Mouse (Mus musculus) limb, embryonic 10.5 days (tissue): Measurements from ENCODE around the gene Defb41. TPM values are rescaled to one million over a fixed set of nuclear protein-coding genes. Genes with fewer than 3 reads are reported as not detected.
"Not testable (repeated sequence)": the region's sequence is repeated elsewhere in the genome, so short reads cannot be mapped to it uniquely, and the experiment has no call there.

Source experiments
- DNase-seq: peaks from one replicate; pipeline ENCODE4 v3.0.0-alpha.2; 2017; ENCODE audit warnings: low spot score
- H3K27ac ChIP-seq: fragments of 300-500 bp; sonication (generic); 2 replicates; pipeline ENCODE4 v1.5.1; 2016; ENCODE audit warnings: mild to moderate bottlenecking
- H3K27me3 ChIP-seq: fragments of 300-500 bp; sonication (generic); 2 replicates; pipeline ENCODE4 v1.6.1; 2016; ENCODE audit warnings: low read depth, mild to moderate bottlenecking; ENCODE audit not compliant: poor library complexity, severe bottlenecking
- H3K36me3 ChIP-seq: fragments of 300-500 bp; sonication (generic); 2 replicates; pipeline ENCODE4 v1.6.1; 2016; ENCODE audit warnings: mild to moderate bottlenecking, moderate library complexity
- H3K4me1 ChIP-seq: fragments of 300-500 bp; sonication (generic); 2 replicates; pipeline ENCODE4 v1.6.1; 2016
- H3K4me3 ChIP-seq: fragments of 300-500 bp; sonication (generic); 2 replicates; pipeline ENCODE4 v1.5.1; 2016; ENCODE audit warnings: mild to moderate bottlenecking, moderate library complexity
- H3K9me3 ChIP-seq: fragments of 300-500 bp; sonication (generic); replicated peaks from 2 replicates; pipeline ENCODE4 v1.6.1; 2016; ENCODE audit warnings: mild to moderate bottlenecking
- WGBS: fragments of 180-500 bp; shearing (Covaris S2); methylation state at CpG from one replicate; pipeline ENCODE4 v1.1.7; 2016; 5-methylcytosine and 5-hydroxymethylcytosine counted together
- polyA plus RNA-seq: library from polyadenylated mRNA; unstranded; fragments of >200 nt; fragmentation: Nextera tagmentation; extraction: Ambion mirVana; gene quantifications from 2 replicates; pipeline ENCODE4 v1.2.1, GENCODE M21; 2016

The Defb41 gene
- not detected in 2 replicates for polyA plus RNA-seq

DNA sequence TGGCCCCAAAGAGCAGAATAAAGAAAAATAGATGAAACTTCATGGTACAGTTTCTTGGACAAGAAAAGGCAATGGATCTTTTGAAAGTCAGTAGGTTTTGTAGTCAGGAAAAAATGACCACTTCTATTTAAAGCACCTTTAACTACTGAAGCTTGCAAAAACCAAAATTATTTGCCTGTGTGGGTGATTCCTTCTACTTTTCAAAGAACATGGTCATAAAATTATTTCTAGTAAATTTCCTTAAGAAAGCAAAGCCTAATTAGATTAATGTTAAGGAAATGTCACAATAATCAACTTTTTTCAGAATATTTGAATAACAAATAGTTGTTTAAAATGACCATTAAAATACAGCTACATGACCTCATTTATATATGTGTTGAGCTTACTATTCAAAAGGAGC is at the start of gene Defb41:
Gene Defb41, minus strand, starts transcription at position 101 of the 400 bp plus-strand sequence.
- Histone ChIP-seq H3K27me3 (no peaks in the 10 kb centered on the region), H3K9me3 (no peaks in the 10 kb centered on the region), H3K36me3 (no peaks in the 10 kb centered on the region), H3K4me3 (no peak within 1 kb of the TSS), H3K27ac (no peak within 1 kb of the TSS), H3K4me1 (no peaks in the 10 kb centered on the region)
- no peak for DNase-seq

DNA sequence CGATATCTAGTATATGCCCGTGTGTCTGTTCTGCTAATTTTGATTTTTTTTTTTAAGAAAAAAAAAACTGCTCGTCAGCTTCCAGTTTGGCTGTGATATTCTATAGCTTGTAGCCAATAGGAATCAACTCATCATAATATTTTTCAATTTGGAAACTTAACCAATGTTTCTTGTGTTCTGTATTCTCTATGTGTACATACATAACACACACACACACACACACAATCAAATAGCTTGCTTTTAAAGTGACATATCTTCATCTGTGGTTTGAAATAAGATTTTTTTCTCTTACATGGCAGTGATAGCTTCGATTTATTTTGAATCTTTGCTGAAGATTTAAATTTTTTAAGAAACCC is 43.5 kb upstream of the Defb41 start:
- no peaks in the 10 kb centered on the region for H3K36me3 ChIP-seq
- no peak for DNase-seq
- no peak overlapping the region for H3K27ac ChIP-seq
- H3K4me3 ChIP-seq: no peak overlapping the region
- H3K4me1 ChIP-seq: no peaks in the 10 kb centered on the region
- H3K27me3 ChIP-seq: no peaks in the 10 kb centered on the region
- WGBS: 90% methylated on average over 4 of the region's 4 CpGs
- no peaks in the 10 kb centered on the region for H3K9me3 ChIP-seq

DNA sequence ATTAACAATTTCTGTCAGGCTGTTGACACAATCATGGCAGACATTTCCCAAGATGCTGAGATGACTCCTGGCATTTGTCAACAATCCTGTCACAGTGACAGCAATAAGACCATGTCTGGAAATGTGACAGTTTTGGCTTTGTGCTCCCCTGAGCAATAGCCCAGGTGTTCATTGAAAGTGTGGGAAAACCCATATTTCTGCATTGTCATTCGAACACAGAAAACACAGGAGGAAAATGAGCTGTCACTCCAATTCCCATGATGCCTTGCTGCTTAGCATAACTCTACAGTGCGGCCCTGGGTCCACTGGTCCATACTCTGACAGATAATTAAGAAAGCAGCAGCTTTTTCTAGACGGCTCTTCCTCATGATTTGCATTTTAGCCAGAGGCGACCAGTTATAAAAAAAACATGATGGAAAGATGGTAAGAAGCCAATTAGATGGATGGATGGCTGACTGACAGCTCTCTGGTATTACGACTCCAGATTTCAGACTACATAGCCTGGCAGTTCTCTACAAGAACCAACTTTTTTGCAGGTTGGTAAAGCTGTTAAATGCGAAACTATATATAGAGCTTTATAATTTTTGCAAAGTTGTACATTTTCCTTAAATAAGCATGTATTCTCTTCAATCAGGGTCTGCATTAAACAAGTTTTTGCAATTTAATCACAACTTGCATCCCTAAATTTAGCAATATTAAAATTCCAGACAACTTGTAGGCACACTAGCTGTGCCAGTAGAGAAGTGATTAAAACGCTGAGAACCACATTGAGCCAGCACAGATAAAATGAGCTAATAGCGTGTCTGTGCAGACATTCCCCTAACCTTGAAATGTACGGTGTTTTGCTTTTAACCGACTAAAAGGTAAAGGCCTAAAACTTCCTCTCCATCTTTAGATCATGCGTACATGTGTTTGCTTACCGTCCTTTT is 42.9 kb upstream of the Defb41 start:
- H3K4me1 ChIP-seq: no peaks in the 10 kb centered on the region
- WGBS: 86% methylated on average over 12 of the region's 12 CpGs

DNA sequence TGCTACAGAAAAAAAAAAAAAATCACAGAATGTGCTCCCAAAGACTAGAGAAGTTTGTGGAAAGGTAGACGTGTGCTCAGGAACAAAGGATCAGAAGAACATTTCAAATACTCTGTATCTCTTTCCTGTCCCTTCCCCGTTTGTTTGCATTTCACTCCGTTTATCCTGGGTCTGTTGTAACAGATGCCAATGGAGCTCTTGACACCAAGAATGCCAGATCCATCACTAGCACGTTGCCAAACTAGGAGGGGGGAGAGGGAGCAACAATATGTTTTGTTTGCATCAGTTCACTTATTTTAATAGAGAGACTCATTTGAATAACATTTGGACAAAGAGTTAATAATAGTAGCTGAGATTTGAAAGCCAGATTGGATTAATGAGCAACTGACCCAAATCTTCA is 27.6 kb upstream of the Defb41 start:
- Histone ChIP-seq H3K27me3 (no peaks in the 10 kb centered on the region), H3K4me3 (no peak overlapping the region), H3K36me3 (no peaks in the 10 kb centered on the region), H3K9me3 (no peaks in the 10 kb centered on the region), H3K27ac (no peak overlapping the region), H3K4me1 (no peaks in the 10 kb centered on the region)
- 60% methylated on average over 4 of the region's 4 CpGs for WGBS
- DNase-seq: no peak

More for the DNA sequence above, 42.9 kb upstream of the Defb41 start:
- Histone ChIP-seq H3K27me3 (no peaks in the 10 kb centered on the region), H3K9me3 (no peaks in the 10 kb centered on the region), H3K36me3 (no peaks in the 10 kb centered on the region), H3K27ac (no peak overlapping the region), H3K4me3 (no peak overlapping the region)
- no peak for DNase-seq

DNA sequence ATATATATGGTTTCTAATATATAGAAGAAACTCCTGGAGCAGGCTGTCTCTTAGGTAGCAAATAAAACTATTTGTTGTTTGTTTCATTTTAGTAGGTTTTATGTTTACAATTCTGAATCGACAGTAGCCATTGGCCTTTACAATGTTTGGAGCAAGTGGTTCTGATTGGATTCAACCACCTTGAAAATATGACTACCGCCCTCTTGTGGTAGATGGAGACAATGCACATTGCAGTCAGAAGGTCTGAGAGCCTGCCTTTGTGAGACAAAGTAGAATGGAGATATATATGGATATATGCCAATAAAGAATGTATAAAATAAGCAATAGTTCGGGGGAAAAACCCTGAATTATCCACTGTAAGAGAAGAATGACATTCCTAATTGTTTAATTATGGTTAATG is 23.9 kb upstream of the Defb41 start:
- Histone ChIP-seq H3K4me3 (no peak overlapping the region), H3K4me1 (no peaks in the 10 kb centered on the region), H3K27ac (no peak overlapping the region), H3K27me3 (no peaks in the 10 kb centered on the region), H3K36me3 (no peaks in the 10 kb centered on the region), H3K9me3 (no peaks in the 10 kb centered on the region)
- DNase-seq: no peak
- WGBS: 46% methylated on average over 3 of the region's 3 CpGs

DNA sequence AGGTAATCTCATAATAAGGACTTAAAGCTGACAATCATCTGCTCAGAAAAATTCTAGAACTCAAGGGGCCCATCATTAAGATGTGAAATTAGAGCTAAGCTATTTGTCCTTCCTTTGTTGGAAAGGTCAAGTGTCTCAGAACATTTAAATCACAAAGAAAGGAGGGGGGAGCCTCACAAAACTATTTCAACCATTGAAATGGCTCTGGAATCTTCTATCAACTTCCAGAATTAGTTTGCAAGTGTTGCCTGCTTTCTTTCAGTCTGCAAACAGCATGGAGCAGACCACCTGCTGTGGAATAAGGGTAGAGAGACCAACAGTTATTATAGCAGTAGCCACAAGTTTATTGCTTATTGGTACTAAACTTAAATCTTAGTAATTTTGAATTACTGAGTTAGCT is 22.4 kb upstream of the Defb41 start:
- Histone ChIP-seq H3K36me3 (no peaks in the 10 kb centered on the region), H3K9me3 (no peaks in the 10 kb centered on the region), H3K4me1 (no peaks in the 10 kb centered on the region), H3K27ac (no peak overlapping the region), H3K27me3 (no peaks in the 10 kb centered on the region), H3K4me3 (no peak overlapping the region)
- no peak for DNase-seq

DNA sequence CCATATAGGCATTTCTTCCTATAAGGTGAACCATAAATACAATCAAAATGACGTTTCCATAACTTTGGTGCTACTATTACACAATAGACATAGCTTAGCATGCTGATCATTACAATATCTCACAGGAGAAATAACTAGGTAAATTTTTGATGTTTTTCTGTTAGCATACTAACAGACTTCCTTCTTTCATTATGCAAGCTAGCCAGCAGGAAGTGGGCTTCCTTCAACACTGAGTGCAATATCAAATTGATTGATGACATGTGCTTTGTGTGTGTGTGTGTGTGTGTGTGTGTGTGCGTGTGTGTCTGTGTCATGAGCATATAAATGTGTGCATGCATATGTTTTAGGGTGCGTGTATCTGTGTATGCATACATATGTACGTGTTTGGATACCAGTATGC is 6.2 kb upstream of the Defb41 start:
- Histone ChIP-seq H3K9me3 (no peaks in the 10 kb centered on the region), H3K27ac (no peak overlapping the region), H3K4me1 (no peaks in the 10 kb centered on the region), H3K36me3 (no peaks in the 10 kb centered on the region), H3K4me3 (no peak overlapping the region), H3K27me3 (no peaks in the 10 kb centered on the region)
- WGBS: 87% methylated on average over 4 of the region's 4 CpGs
- DNase-seq: no peak

DNA sequence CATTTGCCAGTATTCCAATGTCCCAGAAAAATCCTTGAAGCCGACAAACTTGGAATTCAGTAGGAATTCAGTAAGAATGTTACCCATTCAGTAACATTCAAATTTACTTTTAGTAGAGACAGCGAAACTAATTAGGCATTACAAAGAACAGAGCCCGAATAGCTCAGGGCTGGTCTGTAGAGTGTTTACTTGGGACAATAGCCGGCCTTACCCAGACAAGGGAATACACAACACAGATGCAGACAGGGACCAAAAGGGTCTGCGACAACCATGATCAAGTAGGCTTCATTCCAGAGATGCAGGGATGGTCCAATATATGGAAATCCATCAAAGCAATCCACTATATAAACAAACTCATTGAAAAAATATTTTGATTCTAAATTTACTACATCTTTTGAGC is 3.9 kb upstream of the Defb41 start:
- 91% methylated on average over 5 of the region's 5 CpGs for WGBS
- H3K4me3 ChIP-seq: no peak overlapping the region
- no peak overlapping the region for H3K27ac ChIP-seq
- no peak for DNase-seq
- no peaks in the 10 kb centered on the region for H3K4me1 ChIP-seq
- no peaks in the 10 kb centered on the region for H3K36me3 ChIP-seq
- H3K9me3 ChIP-seq: no peaks in the 10 kb centered on the region
- H3K27me3 ChIP-seq: no peaks in the 10 kb centered on the region

DNA sequence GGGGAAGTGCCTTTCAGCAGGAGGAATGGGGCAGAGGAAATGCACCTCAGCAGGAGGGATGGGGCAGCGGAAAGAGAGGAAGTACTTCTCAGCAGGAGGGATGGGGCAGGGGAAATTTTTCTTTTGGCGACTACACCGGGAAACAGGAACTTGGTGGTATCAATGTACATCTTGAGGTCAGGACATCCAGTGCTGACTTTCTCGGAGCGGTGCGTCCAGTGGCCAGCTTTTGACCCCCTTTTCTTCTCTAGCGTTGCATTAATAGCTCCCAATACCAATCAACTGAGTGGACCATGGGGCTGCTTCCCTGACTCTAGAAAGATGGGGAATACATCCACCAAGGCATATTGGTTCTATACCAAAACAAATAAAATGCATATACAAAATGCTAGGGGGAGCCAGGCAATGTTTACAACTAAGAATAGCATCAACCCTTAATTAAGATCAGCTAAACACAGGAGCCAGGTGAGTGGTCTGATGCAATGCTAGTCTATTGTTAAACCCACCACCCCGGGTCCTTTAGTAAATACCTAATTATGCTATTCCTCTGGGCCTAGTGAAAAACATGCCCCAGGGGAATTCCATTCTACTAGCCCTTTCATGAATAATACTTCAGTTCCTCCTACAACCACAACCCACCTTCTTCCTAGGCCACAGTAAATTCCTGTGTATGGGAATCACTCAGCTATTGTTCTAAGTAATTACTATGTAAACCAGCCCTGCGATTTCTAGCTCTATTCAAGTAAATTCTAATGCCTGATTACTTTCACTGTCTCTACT is 18.9 kb downstream of the Defb41 start:
- not testable (repeated sequence) for DNase-seq, H3K27ac ChIP-seq, H3K9me3 ChIP-seq, H3K36me3 ChIP-seq, H3K4me1 ChIP-seq, H3K4me3 ChIP-seq, H3K27me3 ChIP-seq
- WGBS: 92% methylated on average over 9 of the region's 9 CpGs

DNA sequence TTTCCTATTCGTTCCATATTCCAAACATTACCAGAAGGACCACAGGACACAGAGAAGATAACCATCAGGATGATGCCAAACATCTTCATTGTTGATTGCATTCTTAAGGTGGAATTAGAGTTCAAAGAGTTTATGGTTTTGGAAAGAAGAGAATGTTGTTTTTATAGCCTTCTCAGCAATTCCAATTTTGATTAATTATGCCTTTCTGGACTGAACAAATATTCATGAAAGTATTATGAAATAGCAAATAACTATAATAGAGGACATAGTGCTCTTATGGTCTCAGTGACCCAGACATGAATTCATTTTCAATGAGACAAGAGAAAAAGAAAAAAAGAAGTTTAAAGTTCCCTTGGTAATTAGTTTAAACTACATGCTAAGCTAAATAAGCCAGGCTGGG is 27.6 kb downstream of the Defb41 start, which contains the start of gene Defb18:
Gene Defb18, minus strand, starts transcription at position 101 of the 400 bp plus-strand sequence.
- no peaks in the 10 kb centered on the region for H3K9me3 ChIP-seq
- H3K4me3 ChIP-seq: no peak within 1 kb of the TSS
- no peaks in the 10 kb centered on the region for H3K27me3 ChIP-seq
- DNase-seq: no peak
- no peak within 1 kb of the TSS for H3K27ac ChIP-seq
- H3K36me3 ChIP-seq: no peaks in the 10 kb centered on the region
- 83% methylated on average over 1 of the region's 1 CpGs for WGBS
- H3K4me1 ChIP-seq: no peaks in the 10 kb centered on the region

DNA sequence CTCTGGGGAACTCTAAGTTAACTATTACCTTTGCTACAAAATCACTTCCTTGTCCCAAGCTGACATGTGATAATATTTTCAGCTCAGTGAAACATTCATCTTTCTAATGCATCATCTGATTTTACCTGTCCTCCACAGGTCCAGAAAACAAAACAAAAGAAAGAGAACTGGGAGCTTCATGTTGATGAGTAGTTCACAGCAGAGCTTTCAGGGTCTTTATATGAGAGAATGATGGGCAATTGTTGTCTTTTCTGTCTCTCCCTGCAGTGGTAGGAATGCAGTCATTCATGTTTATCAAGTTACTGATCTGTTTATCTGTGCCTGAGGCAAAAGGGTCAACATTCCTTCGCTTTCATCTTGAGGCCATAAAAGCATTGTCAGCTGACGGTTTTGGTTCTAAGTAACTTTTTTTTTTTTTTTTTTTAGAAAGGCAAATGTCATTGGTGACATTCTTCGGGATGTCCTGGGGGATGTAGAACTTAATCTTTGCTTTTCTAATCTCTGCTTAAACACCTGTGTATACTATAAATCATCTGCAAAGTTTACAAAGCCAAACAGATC is 41.5 kb downstream of the Defb41 start:
- WGBS: 17% methylated on average over 3 of the region's 3 CpGs
- no peaks in the 10 kb centered on the region for H3K4me1 ChIP-seq
- no peak overlapping the region for H3K4me3 ChIP-seq
- no peak overlapping the region for H3K27ac ChIP-seq
- no peaks in the 10 kb centered on the region for H3K27me3 ChIP-seq
- no peaks in the 10 kb centered on the region for H3K36me3 ChIP-seq
- no peak for DNase-seq
- H3K9me3 ChIP-seq: no peaks in the 10 kb centered on the region
